Mouse (Mus musculus) forebrain, embryonic 14.5 days (tissue): ENCODE data around the gene Skiv2l. TPM values are rescaled to one million over a fixed set of nuclear protein-coding genes. Genes with fewer than 3 reads are reported as not detected.
"Not testable (repeated sequence)": the region's sequence is repeated elsewhere in the genome, so short reads cannot be mapped to it uniquely, and the experiment has no call there.

ENCODE experiments used
- ATAC-seq: fragments of 200-750 bp; cut with Nextera tagmentation; 2 replicates; pipeline ENCODE4 v1.8.0; 2017; ENCODE audit warnings: mild to moderate bottlenecking, moderate library complexity
- DNase-seq: peaks from one replicate; pipeline ENCODE4 v3.0.0-alpha.2; 2015; ENCODE audit warnings: low spot score
- H3K27ac ChIP-seq: fragments of 300-500 bp; sonication (generic); 2 replicates; pipeline ENCODE4 v1.5.1; 2014; ENCODE audit warnings: low read depth, mild to moderate bottlenecking, control low read depth, low read length, moderate library complexity
- H3K27me3 ChIP-seq: fragments of 300-500 bp; sonication (generic); replicated peaks from 2 replicates; pipeline ENCODE4 v1.6.1; 2014; ENCODE audit warnings: low read length, control low read depth, mixed read lengths; ENCODE audit not compliant: control insufficient read depth, insufficient read depth
- H3K36me3 ChIP-seq: fragments of 300-500 bp; sonication (generic); 2 replicates; pipeline ENCODE4 v1.6.1; 2014; ENCODE audit warnings: low read length, control low read depth; ENCODE audit not compliant: control insufficient read depth, insufficient read depth
- H3K4me1 ChIP-seq: fragments of 300-500 bp; sonication (generic); 2 replicates; pipeline ENCODE4 v1.6.1; 2014; ENCODE audit warnings: antibody characterized with exemption, low read length, control low read depth; ENCODE audit not compliant: control insufficient read depth, insufficient read depth
- H3K4me2 ChIP-seq: fragments of 300-500 bp; sonication (generic); 2 replicates; pipeline ENCODE4 v1.6.1; 2014; ENCODE audit warnings: mild to moderate bottlenecking, control low read depth, low read length
- H3K4me3 ChIP-seq: fragments of 300-500 bp; sonication (generic); 2 replicates; pipeline ENCODE4 v1.5.1; 2014; ENCODE audit warnings: low read depth, low read length, control low read depth
- H3K9ac ChIP-seq: fragments of 300-500 bp; sonication (generic); 2 replicates; pipeline ENCODE4 v1.6.1; 2014; ENCODE audit warnings: mild to moderate bottlenecking, low read length, control low read depth, moderate library complexity
- H3K9me3 ChIP-seq: fragments of 300-500 bp; sonication (generic); replicated peaks from 2 replicates; pipeline ENCODE4 v1.6.1; 2016; ENCODE audit warnings: low read length, control low read depth, mixed read lengths; ENCODE audit not compliant: control insufficient read depth
- WGBS: fragments of 180-500 bp; shearing (Covaris S2); extraction: QIAGEN DNeasy Blood & Tissue Kit; methylation state at CpG from one replicate; pipeline ENCODE4 v1.1.7; 2014; 5-methylcytosine and 5-hydroxymethylcytosine counted together
- polyA plus RNA-seq: library from polyadenylated mRNA; unstranded; fragments of >200 nt; fragmentation: Nextera tagmentation; extraction: Ambion mirVana; gene quantifications from 2 replicates; pipeline ENCODE4 v1.2.1, GENCODE M21; 2014

Gene Skiv2l
- polyA plus RNA-seq, 1 experiment from 2014 or later, result 36.6 TPM

DNA sequence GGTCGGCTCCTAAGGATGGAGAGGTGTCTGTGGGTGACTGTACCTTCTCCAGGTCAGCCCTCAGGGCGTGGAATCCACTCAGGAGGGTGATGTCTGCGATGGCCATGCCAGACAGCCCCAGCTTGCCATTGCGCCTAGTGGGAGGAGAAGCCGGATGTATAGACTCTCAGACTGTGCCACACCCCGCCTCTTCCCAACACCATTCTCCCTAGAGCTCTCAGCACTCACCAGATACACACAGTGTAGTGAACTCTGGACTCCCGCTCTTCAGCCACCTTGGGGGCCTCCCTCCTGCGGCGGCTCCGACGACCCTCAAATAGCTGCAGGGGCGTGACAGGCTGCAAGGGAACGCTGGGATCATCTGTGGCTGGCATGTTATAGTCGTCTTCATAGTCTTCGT is 38.7 kb downstream of the Skiv2l start:
- Histone ChIP-seq H3K9ac (no peak overlapping the region), H3K9me3 (no peaks in the 10 kb centered on the region), H3K4me3 (no peak overlapping the region), H3K27me3 (no peaks in the 10 kb centered on the region), H3K4me1 (no peaks in the 10 kb centered on the region), H3K36me3 (no peaks in the 10 kb centered on the region), H3K27ac (no peak overlapping the region), H3K4me2 (no peak overlapping the region)
- no peak for ATAC-seq
- WGBS, result 78% methylated on average over 15 of the region's 15 CpGs
- DNase-seq, result no peak

DNA sequence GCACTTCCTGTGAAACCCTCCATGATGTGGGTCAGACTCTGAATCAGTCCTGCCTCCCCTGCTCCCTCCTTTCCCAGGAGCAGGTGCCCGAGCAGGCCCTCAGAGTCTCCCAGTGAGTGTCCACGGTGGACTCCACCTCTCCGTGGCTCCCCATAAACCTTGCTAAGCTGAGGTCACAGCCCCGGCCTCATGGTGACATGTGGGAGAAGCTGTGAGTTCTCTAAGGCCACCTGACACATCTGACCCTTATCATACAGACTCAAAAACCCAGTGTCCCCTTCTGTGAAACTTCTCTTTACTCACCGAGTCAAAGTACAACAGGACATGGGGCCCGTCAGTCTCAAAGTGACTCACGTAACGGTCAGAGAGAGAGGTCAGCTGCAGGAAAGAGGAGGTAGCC is 39.2 kb downstream of the Skiv2l start:
- not testable (repeated sequence) for H3K4me3 ChIP-seq, DNase-seq, H3K4me1 ChIP-seq, H3K27me3 ChIP-seq, H3K4me2 ChIP-seq, ATAC-seq, H3K9ac ChIP-seq, H3K36me3 ChIP-seq, H3K27ac ChIP-seq, H3K9me3 ChIP-seq
- 80% methylated on average over 6 of the region's 8 CpGs for WGBS

- H3K4me1 ChIP-seq, H3K9ac ChIP-seq, DNase-seq, H3K36me3 ChIP-seq, H3K4me2 ChIP-seq, H3K9me3 ChIP-seq, H3K27me3 ChIP-seq, ATAC-seq, H3K4me3 ChIP-seq, H3K27ac ChIP-seq: not testable (repeated sequence)
- 87% methylated on average over 5 of the region's 5 CpGs for WGBS
Observed at GRCm38 (mm10) chr17:34810411-34810810, 39.6 kb downstream of the Skiv2l start.

- no peak for DNase-seq
- 84% methylated on average over 6 of the region's 6 CpGs for WGBS
- no peak overlapping the region for H3K9ac ChIP-seq
- ATAC-seq, result no peak
- H3K4me2 ChIP-seq, result no peak overlapping the region
- no peak overlapping the region for H3K27ac ChIP-seq
- no peaks in the 10 kb centered on the region for H3K27me3 ChIP-seq
- H3K4me3 ChIP-seq, result no peak overlapping the region
- no peaks in the 10 kb centered on the region for H3K36me3 ChIP-seq
- H3K9me3 ChIP-seq, result no peaks in the 10 kb centered on the region
- H3K4me1 ChIP-seq, result no peaks in the 10 kb centered on the region
Observed at GRCm38 (mm10) chr17:34808599-34809205, 41.3 kb downstream of the Skiv2l start.

- Histone ChIP-seq H3K4me1 (no peaks in the 10 kb centered on the region), H3K9ac (no peak overlapping the region), H3K9me3 (no peaks in the 10 kb centered on the region), H3K36me3 (no peaks in the 10 kb centered on the region), H3K27ac (no peak overlapping the region), H3K27me3 (no peaks in the 10 kb centered on the region), H3K4me2 (no peak overlapping the region), H3K4me3 (no peak overlapping the region)
- 69% methylated on average over 3 of the region's 3 CpGs for WGBS
- no peak for ATAC-seq
- DNase-seq, result no peak
Observed at GRCm38 (mm10) chr17:34807176-34807575, 42.8 kb downstream of the Skiv2l start.

DNA sequence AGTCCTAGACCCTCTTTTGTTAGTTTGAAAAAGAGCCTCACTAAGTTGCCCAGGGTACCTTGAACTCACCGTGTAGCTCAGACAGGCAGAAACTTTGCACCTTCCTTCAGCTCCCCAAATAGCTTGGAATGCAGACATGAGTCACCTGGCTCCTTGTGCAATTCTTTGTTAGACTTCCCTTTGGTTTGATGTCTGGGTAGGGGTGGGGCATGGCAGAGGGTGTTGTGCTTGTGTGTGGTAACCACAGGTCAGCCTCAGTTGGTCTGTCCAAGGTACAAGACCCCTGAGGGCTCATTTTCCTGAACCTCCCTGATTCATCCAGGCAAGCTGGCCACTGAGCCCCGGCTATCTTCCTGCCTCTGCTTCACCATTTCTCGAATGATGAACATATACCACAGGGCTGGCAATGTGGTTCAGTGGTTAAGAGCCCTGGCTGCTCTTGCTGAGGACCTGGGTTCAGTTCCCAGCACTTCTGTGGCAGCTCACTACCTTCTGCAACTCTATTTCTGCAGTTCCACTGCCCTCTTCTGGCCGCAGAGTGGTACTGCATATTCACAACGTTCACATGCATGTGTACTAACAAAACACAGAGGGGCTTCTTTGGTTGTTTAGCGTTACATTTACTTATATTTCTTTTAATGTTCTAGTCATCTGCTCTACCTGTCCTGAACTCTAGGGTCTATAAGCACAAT is 45.0 kb downstream of the Skiv2l start:
- H3K4me2 ChIP-seq, result no peak overlapping the region
- no peaks in the 10 kb centered on the region for H3K4me1 ChIP-seq
- H3K4me3 ChIP-seq, result no peak overlapping the region
- no peaks in the 10 kb centered on the region for H3K36me3 ChIP-seq
- no peaks in the 10 kb centered on the region for H3K9me3 ChIP-seq
- whole genome bisulfite sequencing, result 75% methylated on average over 6 of the region's 6 CpGs
- DNase-seq (no peak), ATAC-seq (no peak)
- no peak overlapping the region for H3K9ac ChIP-seq
- no peaks in the 10 kb centered on the region for H3K27me3 ChIP-seq
- H3K27ac ChIP-seq, result no peak overlapping the region

DNA sequence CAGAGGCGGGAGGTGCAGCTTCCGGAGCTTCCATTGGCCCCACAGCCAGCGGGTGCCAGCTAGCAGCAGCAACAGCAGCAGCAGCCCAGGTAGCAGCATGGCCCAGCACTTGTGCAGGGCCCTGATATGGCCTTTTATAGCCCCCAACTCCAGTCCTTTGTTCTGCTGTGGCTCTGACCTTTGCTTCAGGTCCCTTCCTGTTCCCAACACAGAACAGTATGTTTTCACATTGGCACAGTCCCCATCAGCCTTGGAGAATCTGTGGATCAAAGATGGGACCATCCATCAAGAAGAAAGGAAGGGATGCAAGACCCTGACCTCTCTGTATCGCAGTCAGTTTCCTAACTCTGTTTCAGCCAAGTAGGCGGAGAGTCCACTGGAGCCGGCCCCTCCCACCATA is 45.7 kb downstream of the Skiv2l start, which contains the start of gene Cyp21a1:
Cyp21a1 (minus strand) TSS at position 261 of the 400 bp plus-strand sequence.
- H3K27me3 ChIP-seq, ATAC-seq, H3K36me3 ChIP-seq, H3K9me3 ChIP-seq, DNase-seq, H3K4me2 ChIP-seq, H3K4me1 ChIP-seq, H3K4me3 ChIP-seq, H3K27ac ChIP-seq, H3K9ac ChIP-seq: not testable (repeated sequence)
- 100% methylated on average over 2 of the region's 6 CpGs for WGBS

DNA sequence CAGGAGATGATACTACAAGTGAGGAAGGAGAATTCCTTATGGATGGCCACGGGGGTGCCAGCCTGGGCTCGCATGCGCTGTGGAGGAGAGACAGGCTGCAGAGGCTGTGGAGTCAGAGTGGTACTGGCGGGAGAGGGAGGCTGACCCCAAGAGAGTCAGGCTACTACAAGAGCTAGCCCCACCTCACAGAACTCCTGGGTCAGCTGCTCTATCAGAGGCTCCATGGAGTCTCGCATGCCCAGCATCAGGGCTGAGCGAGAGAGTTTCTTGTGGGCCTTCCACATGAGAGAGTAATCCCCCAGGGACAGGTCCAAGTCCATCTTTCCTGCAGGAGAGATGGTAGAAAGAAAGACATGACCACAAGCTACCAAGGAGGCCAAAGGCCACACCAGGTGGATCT is 46.6 kb downstream of the Skiv2l start:
- not testable (repeated sequence) for H3K27ac ChIP-seq, H3K9ac ChIP-seq, H3K4me2 ChIP-seq, H3K27me3 ChIP-seq, H3K4me1 ChIP-seq, ATAC-seq, H3K9me3 ChIP-seq, DNase-seq, H3K4me3 ChIP-seq, H3K36me3 ChIP-seq
- WGBS, result 92% methylated on average over 6 of the region's 6 CpGs

DNA sequence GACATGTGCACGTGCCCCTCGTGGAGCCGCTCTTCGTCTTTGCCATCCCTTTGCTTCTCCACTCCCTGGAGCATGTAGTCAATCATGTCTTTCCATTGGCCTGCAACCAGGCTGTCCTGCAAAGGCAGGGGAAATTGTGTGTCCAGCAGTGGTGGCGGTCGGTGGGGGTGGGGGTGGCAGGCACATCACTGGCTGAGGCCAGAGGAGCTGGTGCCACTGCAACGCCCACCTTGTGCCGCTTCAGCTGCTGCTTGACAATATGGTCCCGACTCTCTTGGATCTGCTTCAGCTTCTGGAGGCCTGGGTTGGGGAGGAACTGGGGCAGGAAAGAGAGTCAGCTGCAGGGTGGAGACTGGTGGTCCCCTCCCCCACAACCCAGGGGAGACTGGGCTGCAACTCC is 47.3 kb downstream of the Skiv2l start:
- H3K27ac ChIP-seq, H3K27me3 ChIP-seq, DNase-seq, H3K9me3 ChIP-seq, H3K4me3 ChIP-seq, H3K4me1 ChIP-seq, H3K4me2 ChIP-seq, H3K9ac ChIP-seq, ATAC-seq, H3K36me3 ChIP-seq: not testable (repeated sequence)
- 96% methylated on average over 9 of the region's 9 CpGs for WGBS
